ENCODE assay signal across 8 mouse cellular contexts in genomic region chr2:85123869-85124535, GRCm38 (mm10). TPM values are rescaled to one million over a fixed set of nuclear protein-coding genes. Genes with fewer than 3 reads are reported as not detected.
DNase-seq lines count a peak whose midpoint lies in the region; ATAC-seq and TF ChIP-seq lines count a peak whose summit lies in the region.

No protein-coding gene starts in this region.

- H3K27ac ChIP-seq in testis, adult 2 months (ENCODE audit: control insufficient read depth, insufficient read depth, low read depth, low read length) = no peak overlapping the region
- no peak overlapping the region for H3K27ac ChIP-seq in intestine, embryonic 16.5 days (ENCODE audit: low read length)

- TF ChIP-seq POLR2A in testis, adult 2 months (IDR thresholded peaks at IDR 0.05; ENCODE audit: control insufficient read depth, low read depth, low read length) = no peak

- H3K4me3 ChIP-seq in testis, adult 2 months (ENCODE audit: control insufficient read depth, low read depth, low read length) = no peak overlapping the region
- H3K4me3 ChIP-seq in intestine, embryonic 16.5 days (ENCODE audit: low read length) = no peak overlapping the region

- peak; percentile 73; the same call in 1 of the 2 replicates for TF ChIP-seq CTCF in testis, adult 2 months (IDR thresholded peaks at IDR 0.05; ENCODE audit: control insufficient read depth, insufficient read depth, insufficient replicate concordance, low read depth, low read length)

- no peaks in the 10 kb centered on the region for H3K36me3 ChIP-seq in testis, adult 2 months (ENCODE audit: control insufficient read depth, insufficient read depth, low read length)
- H3K36me3 ChIP-seq in intestine, embryonic 16.5 days (ENCODE audit: control insufficient read depth, insufficient read depth, low read length) = no peaks in the 10 kb centered on the region

- peak; percentile 89 for ATAC-seq in intestine, embryonic 16.5 days
- ATAC-seq in megakaryocyte-erythroid progenitor cell, adult 5-6 weeks (replicated peaks; ENCODE audit: low FRiP score, low TSS enrichment, poor library complexity, severe bottlenecking) = peak; percentile 97

- H3K9me3 ChIP-seq in intestine, embryonic 16.5 days (ENCODE audit: control insufficient read depth, low read length) = no peaks in the 10 kb centered on the region

- no peak overlapping the region for H3K4me2 ChIP-seq in intestine, embryonic 16.5 days (ENCODE audit: low read depth, low read length)

- no peak overlapping the region for H3K9ac ChIP-seq in intestine, embryonic 16.5 days (ENCODE audit: low read depth, low read length)

- WGBS in intestine, embryonic 16.5 days = 17% methylated on average over 1 of the region's 1 CpGs

- H3K4me1 ChIP-seq in testis, adult 2 months (ENCODE audit: control insufficient read depth, insufficient read depth, low read length) = no peaks in the 10 kb centered on the region
- no peaks in the 10 kb centered on the region for H3K4me1 ChIP-seq in intestine, embryonic 16.5 days (ENCODE audit: control insufficient read depth, insufficient read depth, low read length)

- no peaks in the 10 kb centered on the region for H3K27me3 ChIP-seq in testis, adult 2 months (ENCODE audit: control insufficient read depth, insufficient read depth, low read length)
- H3K27me3 ChIP-seq in intestine, embryonic 16.5 days (replicated peaks; ENCODE audit: control insufficient read depth, insufficient read depth, low read length) = no peaks in the 10 kb centered on the region

- intact Hi-C loops in left cerebral cortex, postnatal 14 days (cut with DNase I) = loop anchor here (1.0 kb wide), 2 partner anchors 122 to 437 kb away; no protein-coding TSS in a partner anchor

- no peak for DNase-seq in testis, postnatal 14 days (ENCODE audit: low spot score)
- peak; percentile 90 for DNase-seq in embryo, embryonic 10 days (ENCODE audit: low spot score)
- peak; percentile 60 for DNase-seq in gastrocnemius, postnatal 10 days
- peak; percentile 86 to 87 for DNase-seq in left cerebral cortex, postnatal 14 days (ENCODE audit: low spot score in 2 of 2)
- peak; percentile 71 for DNase-seq in right cerebral cortex, postnatal 36 days (ENCODE audit: low spot score in 2 of 2)

RNA-seq across cellular contexts. Expression of gene Aplnr, which starts 12.0 kb away (rescaled TPM):
- polyA plus RNA-seq in testis, adult 2 months (2012; rRNA removed) = 0.27 and 0.52 TPM in 2 replicates
- 10 to 100 TPM; 67.2 to 88.4 TPM for total RNA-seq in gastrocnemius, postnatal 10 days (2021)
- 61.8 and 62.0 TPM in 2 replicates for polyA plus RNA-seq in intestine, embryonic 16.5 days (2015; fragmentation: Nextera tagmentation; extraction: Ambion mirVana)
- 10 to 100 TPM; 10.5 to 12.5 TPM for total RNA-seq in left cerebral cortex, postnatal 14 days (2021)
- not detected in 2 replicates for total RNA-seq in megakaryocyte-erythroid progenitor cell, adult 5-6 weeks (2014; fragmentation: Nextera tagmentation)
- total RNA-seq in megakaryocyte-erythroid progenitor cell, adult 5-6 weeks (2017) = not detected in 2 replicates

Comparison
In these comparisons a context has a peak if more than half of its experiments do, and no peak if none do; other contexts are left out.
1. RNA of gene Aplnr, which starts 12.0 kb away (total RNA-seq): 67.2 to 88.4 TPM in gastrocnemius, postnatal 10 days and 10.5 to 12.5 TPM in left cerebral cortex, postnatal 14 days; not detected in megakaryocyte-erythroid progenitor cell, adult 5-6 weeks; every median in the first group is over 10 times any median in the second.